Mouse (Mus musculus) kidney, embryonic 15.5 days (tissue): ENCODE results near the gene Vtcn1. TPM values are rescaled to one million over a fixed set of nuclear protein-coding genes. Genes with fewer than 3 reads are reported as not detected.

Experiments used
- ATAC-seq: fragments of 200-750 bp; cut with Nextera tagmentation; replicated peaks from 2 replicates; pipeline ENCODE4 v1.8.0; 2017; ENCODE audit warnings: moderate TSS enrichment; ENCODE audit not compliant: low FRiP score
- H3K27ac ChIP-seq: fragments of 300-500 bp; sonication (generic); 2 replicates; pipeline ENCODE4 v1.5.1; 2015; ENCODE audit warnings: mild to moderate bottlenecking, inconsistent platforms
- H3K27me3 ChIP-seq: fragments of 300-500 bp; sonication (generic); 2 replicates; pipeline ENCODE4 v1.6.1; 2015; ENCODE audit warnings: inconsistent platforms
- H3K36me3 ChIP-seq: fragments of 300-500 bp; sonication (generic); 2 replicates; pipeline ENCODE4 v1.6.1; 2015; ENCODE audit warnings: inconsistent platforms
- H3K4me1 ChIP-seq: fragments of 300-500 bp; sonication (generic); 2 replicates; pipeline ENCODE4 v1.6.1; 2015; ENCODE audit warnings: inconsistent platforms
- H3K4me2 ChIP-seq: fragments of 300-500 bp; sonication (generic); 2 replicates; pipeline ENCODE4 v1.6.1; 2015; ENCODE audit warnings: moderate library complexity, mild to moderate bottlenecking, inconsistent platforms
- H3K4me3 ChIP-seq: fragments of 300-500 bp; sonication (generic); replicated peaks from 2 replicates; pipeline ENCODE4 v1.5.1; 2015; ENCODE audit warnings: mild to moderate bottlenecking, inconsistent platforms
- H3K9ac ChIP-seq: fragments of 300-500 bp; sonication (generic); 2 replicates; pipeline ENCODE4 v1.6.1; 2015; ENCODE audit warnings: mild to moderate bottlenecking, inconsistent platforms
- H3K9me3 ChIP-seq: fragments of 300-500 bp; sonication (generic); replicated peaks from 2 replicates; pipeline ENCODE4 v1.6.1; 2016; ENCODE audit warnings: inconsistent platforms
- WGBS: fragments of 180-500 bp; shearing (Covaris S2); methylation state at CpG from one replicate; pipeline ENCODE4 v1.1.7; 2015; ENCODE audit warnings: mixed read lengths; 5-methylcytosine and 5-hydroxymethylcytosine counted together
- polyA plus RNA-seq: library from polyadenylated mRNA; unstranded; fragments of >200 nt; fragmentation: Nextera tagmentation; extraction: Ambion mirVana; gene quantifications from 2 replicates; pipeline ENCODE4 v1.2.1, GENCODE M21; 2015

The Vtcn1 gene
- 0.25 and 0.32 TPM in 2 replicates for polyA plus RNA-seq

DNA sequence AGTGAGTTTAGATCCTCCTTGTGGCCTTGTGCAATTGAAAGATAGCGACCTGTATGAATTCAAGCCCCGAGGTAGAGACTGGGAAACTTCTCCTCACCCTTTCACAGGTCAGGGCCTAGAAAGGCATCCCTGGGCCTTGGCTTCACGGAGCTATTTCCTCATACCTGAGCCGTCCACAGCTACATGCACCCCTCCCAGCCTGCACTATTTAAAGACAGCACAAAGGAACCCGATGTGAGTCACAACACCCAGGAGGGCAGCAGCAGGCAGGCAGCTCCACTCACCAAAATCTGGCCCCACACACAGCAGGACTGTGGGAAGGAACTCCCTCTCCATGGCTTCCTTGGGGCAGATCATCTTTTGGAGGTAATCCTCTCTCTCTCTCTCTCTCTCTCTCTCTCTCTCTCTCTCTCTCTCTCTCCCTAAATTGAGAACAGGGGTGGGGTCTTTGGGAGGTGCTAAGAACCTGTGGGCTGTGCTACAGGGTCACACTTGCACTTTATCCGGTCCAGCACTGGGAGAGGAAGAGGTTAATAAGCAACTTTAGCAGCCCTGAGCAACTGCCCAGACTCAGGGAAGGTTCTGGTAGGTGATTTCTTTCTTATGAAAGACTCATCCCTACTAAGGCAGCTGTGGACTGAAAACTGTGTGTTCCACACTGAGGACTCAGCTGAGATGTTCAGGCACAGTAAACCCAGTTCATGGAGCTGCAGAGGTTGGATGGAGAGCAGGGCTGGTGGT is at the start of gene Vtcn1:
TSS of gene Vtcn1 (plus strand) at position 235 of the 741 bp plus-strand sequence.
- ATAC-seq: no peak; the same call in 1 of the 2 replicates
- Histone ChIP-seq H3K36me3 (no peaks in the 10 kb centered on the region), H3K9me3 (no peaks in the 10 kb centered on the region), H3K9ac (no peak within 1 kb of the TSS), H3K4me3 (no peak within 1 kb of the TSS), H3K27me3 (peaks cover 9% of the 10 kb centered on the region; the same call in 1 of the 2 replicates), H3K27ac (no peak within 1 kb of the TSS), H3K4me1 (peaks cover 26% of the 10 kb centered on the region), H3K4me2 (no peak within 1 kb of the TSS)
- 45% methylated on average over 6 of the region's 6 CpGs for WGBS

DNA sequence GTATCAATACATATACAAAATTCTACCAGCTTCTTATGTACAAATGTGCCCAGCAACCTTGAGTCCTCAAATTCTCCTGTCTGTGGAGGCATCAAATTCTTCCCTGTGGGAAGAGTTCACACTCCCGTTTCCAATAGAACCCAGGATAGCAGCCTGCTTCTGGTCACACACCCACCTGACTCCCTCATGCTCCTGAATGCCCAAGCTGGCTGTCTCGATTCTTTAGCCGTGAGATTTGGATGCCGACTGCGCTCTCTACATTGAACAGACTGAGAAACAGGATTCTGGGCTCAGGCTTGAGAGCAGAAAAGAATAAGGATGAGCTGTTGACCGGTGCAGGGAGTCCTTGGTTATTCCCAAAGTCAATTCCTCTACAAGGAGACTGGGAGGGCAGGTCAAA is 48.3 kb upstream of the Vtcn1 start:
- H3K4me2 ChIP-seq: no peak overlapping the region
- H3K9ac ChIP-seq: no peak overlapping the region
- no peaks in the 10 kb centered on the region for H3K9me3 ChIP-seq
- H3K4me1 ChIP-seq: peaks cover 4% of the 10 kb centered on the region; the same call in 1 of the 2 replicates
- no peak overlapping the region for H3K4me3 ChIP-seq
- ATAC-seq: no peak
- no peak overlapping the region for H3K27ac ChIP-seq
- no peaks in the 10 kb centered on the region for H3K36me3 ChIP-seq
- peaks cover 6% of the 10 kb centered on the region for H3K27me3 ChIP-seq
- 89% methylated on average over 6 of the region's 6 CpGs for WGBS

DNA sequence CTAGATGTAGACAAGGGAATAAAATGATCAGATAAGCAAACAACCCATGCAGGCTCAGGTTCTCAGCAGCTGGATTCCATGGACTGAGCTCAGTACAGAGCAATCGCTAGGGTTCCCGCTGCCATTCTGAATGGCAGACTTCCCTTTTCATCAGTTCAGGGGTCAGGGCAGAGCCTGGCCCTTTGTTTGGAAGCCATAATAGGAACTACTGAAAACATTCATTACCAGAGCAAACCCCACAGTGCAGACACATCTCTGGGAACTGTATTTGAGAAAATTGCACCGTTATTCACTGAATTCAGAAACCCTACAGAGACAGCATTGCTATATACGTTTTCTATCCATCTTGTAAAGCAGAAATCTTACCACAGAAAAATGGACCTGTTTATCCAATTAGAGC is 47.7 kb upstream of the Vtcn1 start:
- Histone ChIP-seq H3K9me3 (no peaks in the 10 kb centered on the region), H3K27me3 (peaks cover 6% of the 10 kb centered on the region), H3K27ac (no peak overlapping the region), H3K36me3 (no peaks in the 10 kb centered on the region), H3K9ac (no peak overlapping the region), H3K4me2 (no peak overlapping the region), H3K4me3 (no peak overlapping the region), H3K4me1 (peaks cover 4% of the 10 kb centered on the region; the same call in 1 of the 2 replicates)
- no peak for ATAC-seq
- 82% methylated on average over 4 of the region's 4 CpGs for WGBS

DNA sequence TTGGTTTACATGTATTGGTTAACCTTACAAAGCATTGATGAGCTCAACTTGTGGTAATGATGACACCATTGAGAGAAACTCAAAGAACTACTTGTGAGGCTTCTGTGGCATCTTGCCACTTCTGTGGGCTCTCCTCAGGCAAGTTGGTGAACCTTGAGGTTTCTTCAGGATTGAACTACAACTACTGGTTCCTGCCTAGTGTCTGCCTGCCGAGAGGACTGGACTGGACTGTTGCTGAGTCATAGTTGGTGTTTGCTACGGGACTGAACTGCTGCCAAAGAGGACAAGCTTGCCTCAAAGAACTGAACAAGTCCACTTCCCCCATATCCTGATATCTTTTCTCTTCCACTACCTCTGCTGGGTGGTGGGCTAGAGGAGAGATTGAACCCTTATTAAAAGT is 39.2 kb upstream of the Vtcn1 start:
- H3K36me3 ChIP-seq: no peaks in the 10 kb centered on the region
- 70% methylated on average over 2 of the region's 2 CpGs for WGBS
- ATAC-seq: no peak

DNA sequence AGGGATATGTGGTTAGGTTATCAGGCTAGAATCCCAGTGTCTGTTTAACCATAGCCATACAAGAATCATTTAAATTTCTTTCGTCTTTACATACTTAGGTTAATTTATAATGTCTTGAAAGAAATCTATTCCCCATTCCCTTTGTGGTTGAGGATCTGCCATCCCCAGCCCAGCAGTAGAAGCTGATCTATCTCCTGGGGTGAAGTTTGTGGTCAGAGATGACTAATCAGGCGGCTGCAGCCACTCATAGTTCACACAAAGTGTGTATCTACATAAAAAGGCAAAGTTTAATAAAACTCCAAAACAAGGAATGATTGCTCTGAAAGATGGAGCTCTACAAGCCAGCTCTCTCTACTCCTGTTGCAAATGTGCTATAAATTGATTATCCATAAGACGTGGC is 33.6 kb upstream of the Vtcn1 start:
- 64% methylated on average over 3 of the region's 3 CpGs for WGBS
- no peak overlapping the region for H3K27ac ChIP-seq
- H3K4me1 ChIP-seq: peaks cover 3% of the 10 kb centered on the region; the same call in 1 of the 2 replicates
- no peaks in the 10 kb centered on the region for H3K36me3 ChIP-seq
- no peak overlapping the region for H3K4me3 ChIP-seq
- no peak for ATAC-seq
- no peak overlapping the region for H3K4me2 ChIP-seq
- H3K9ac ChIP-seq: no peak overlapping the region
- no peaks in the 10 kb centered on the region for H3K9me3 ChIP-seq
- no peaks in the 10 kb centered on the region for H3K27me3 ChIP-seq

More for the DNA sequence above, 39.2 kb upstream of the Vtcn1 start:
- Histone ChIP-seq H3K9me3 (no peaks in the 10 kb centered on the region), H3K4me1 (no peaks in the 10 kb centered on the region), H3K27me3 (no peaks in the 10 kb centered on the region), H3K4me2 (no peak overlapping the region), H3K27ac (no peak overlapping the region), H3K9ac (no peak overlapping the region), H3K4me3 (no peak overlapping the region)

DNA sequence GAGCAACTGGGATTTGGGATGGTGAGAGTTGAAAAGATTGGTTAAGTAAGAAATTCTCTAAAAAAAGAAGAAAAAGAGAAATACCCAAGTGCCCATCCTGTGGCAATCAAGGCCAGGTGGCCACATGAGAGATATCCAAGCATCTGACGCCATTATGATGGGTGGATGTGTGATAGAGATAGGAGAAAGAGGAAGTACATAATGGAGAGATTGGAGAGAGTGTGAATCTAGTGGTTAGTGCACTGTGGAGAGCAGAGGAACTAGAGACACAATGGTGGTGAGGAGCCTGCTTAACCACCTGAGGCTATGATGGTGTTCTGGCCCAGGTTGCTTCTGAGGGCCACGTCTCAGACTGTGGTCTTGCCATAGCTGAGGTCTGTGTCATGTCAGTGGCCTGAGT is 31.9 kb upstream of the Vtcn1 start:
- 95% methylated on average over 2 of the region's 2 CpGs for WGBS
- no peak for ATAC-seq
- H3K36me3 ChIP-seq: no peaks in the 10 kb centered on the region

DNA sequence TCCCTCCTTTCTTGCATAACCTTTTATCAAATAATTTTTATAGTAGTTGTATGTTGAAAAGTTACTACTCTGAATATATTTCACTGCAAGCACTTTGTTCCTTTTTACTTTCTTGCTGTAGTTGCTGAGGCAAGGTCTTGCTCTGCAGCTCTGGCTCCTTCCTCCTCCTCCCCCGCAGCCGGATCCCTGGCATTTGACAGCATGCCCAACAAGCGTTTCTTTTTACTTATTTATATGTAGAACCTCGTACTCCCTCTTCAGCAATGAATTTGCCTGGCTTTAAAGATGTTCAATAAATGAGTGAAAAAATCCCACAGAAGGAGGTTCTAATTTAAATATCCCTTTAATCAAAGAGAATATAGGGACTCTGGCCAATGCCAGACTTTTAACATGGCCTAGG is 28.7 kb upstream of the Vtcn1 start:
- H3K27ac ChIP-seq: no peak overlapping the region
- WGBS: 28% methylated on average over 4 of the region's 4 CpGs
- H3K9ac ChIP-seq: no peak overlapping the region
- no peak overlapping the region for H3K4me2 ChIP-seq
- no peaks in the 10 kb centered on the region for H3K36me3 ChIP-seq
- peaks cover 3% of the 10 kb centered on the region; the same call in 1 of the 2 replicates for H3K4me1 ChIP-seq
- H3K27me3 ChIP-seq: no peaks in the 10 kb centered on the region
- no peak overlapping the region for H3K4me3 ChIP-seq
- no peak for ATAC-seq
- H3K9me3 ChIP-seq: no peaks in the 10 kb centered on the region

More for the DNA sequence above, 31.9 kb upstream of the Vtcn1 start:
- no peak overlapping the region for H3K27ac ChIP-seq
- H3K4me2 ChIP-seq: no peak overlapping the region
- H3K27me3 ChIP-seq: no peaks in the 10 kb centered on the region
- peaks cover 3% of the 10 kb centered on the region; the same call in 1 of the 2 replicates for H3K4me1 ChIP-seq
- no peaks in the 10 kb centered on the region for H3K9me3 ChIP-seq
- H3K9ac ChIP-seq: no peak overlapping the region
- H3K4me3 ChIP-seq: no peak overlapping the region

DNA sequence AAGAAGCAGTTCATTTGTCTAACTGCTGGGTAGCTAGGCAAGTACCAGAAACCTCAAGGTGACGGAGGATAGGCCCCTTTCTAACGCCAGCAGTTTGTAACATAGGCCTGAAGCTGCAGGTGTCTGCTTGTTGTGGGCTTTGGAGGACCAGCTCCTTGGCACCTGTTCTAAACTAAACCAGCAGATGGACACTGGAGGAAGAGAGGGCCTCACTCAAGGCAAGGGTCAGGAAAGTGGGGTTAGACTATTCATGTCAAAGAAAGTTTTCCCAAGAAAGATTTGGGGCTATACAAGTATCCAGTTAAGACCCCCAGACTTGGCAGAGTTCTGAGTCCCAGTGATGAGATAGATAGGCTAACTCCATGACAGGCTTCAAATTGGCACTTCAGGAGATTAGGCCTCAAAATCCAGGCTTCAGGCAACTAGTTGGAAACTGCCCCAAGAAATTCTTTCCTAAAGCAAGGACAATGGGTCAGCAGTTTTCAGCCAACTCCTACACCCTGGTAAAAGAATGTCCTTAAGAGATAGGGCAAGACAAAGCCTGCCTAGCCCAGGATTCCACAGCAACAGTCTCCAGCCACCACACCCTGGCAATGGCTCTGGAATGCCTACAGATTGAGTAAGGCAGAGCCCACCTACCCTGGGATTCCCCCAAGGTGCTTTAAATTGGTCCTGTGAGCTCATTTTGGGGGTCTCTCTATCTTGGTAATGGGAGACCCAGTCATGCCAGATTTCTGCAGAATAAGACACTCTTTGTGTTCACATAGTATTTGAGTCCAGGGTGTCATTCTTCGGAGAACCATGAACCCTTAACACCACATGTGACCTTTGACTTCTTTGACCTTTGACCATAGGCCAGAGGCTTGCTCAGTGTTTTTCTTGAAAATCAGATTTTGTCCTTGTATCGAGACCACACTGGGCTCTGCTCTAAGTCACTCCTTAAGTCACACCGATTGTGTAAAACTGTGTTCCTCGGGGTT is 27.8 kb upstream of the Vtcn1 start:
- Histone ChIP-seq H3K4me2 (no peak overlapping the region), H3K27ac (no peak overlapping the region), H3K9me3 (no peaks in the 10 kb centered on the region), H3K36me3 (no peaks in the 10 kb centered on the region), H3K4me3 (no peak overlapping the region), H3K27me3 (no peaks in the 10 kb centered on the region), H3K9ac (no peak overlapping the region), H3K4me1 (peaks cover 3% of the 10 kb centered on the region; the same call in 1 of the 2 replicates)
- no peak for ATAC-seq
- 83% methylated on average over 6 of the region's 6 CpGs for WGBS

DNA sequence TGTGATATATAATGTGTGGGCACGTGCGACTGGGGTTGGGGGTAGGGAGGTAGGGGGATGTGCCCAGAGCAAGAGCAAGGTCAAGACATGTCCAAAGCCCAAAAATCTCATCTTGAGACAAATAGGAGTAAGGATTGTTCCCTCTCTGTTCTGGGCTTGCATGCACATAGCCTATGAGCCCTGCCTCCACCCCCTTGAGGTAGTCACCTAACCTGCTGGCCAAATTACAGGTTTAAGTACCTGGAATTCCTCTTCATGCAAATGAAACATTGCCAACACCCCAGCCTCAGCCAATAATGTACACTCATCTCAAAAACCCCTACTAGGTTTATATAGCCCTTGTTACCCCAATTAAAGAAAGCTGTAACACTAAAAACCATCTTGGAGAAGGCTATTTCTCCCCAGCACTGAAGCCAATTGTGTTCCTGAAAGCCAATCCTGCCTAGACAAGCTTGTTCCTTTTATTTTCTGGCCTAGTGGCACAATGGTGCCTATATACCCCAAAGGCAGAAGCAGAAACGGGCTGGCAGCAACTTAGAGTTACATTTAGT is 26.3 kb upstream of the Vtcn1 start:
- no peak overlapping the region for H3K9ac ChIP-seq

DNA sequence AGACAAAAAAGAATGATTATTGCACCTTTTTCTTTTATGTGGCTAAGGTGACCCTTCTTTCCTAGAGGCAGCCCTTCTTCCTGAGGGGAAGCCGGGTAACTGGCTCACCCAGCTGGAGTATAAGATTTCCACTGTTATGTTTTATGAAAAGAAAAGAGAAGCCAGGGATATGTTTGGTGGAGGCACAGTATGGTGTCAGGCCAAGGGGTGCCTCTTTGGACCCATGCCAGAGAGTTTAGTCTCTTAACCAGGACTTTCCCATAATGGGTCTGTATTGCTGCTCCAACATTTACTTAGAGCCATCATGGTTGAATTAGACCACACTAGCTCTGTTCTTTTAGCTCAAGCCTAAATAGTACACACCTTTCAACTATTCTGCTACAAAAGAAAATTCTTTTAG is 20.3 kb upstream of the Vtcn1 start:
- no peak for ATAC-seq
- no peak overlapping the region for H3K4me3 ChIP-seq
- 77% methylated on average over 1 of the region's 1 CpGs for WGBS

More for the DNA sequence above, 26.3 kb upstream of the Vtcn1 start:
- H3K4me2 ChIP-seq: no peak overlapping the region
- no peak overlapping the region for H3K4me3 ChIP-seq
- WGBS: 84% methylated on average over 3 of the region's 3 CpGs
- H3K27ac ChIP-seq: no peak overlapping the region
- no peaks in the 10 kb centered on the region for H3K27me3 ChIP-seq
- ATAC-seq: no peak
- no peaks in the 10 kb centered on the region for H3K4me1 ChIP-seq
- no peaks in the 10 kb centered on the region for H3K36me3 ChIP-seq
- no peaks in the 10 kb centered on the region for H3K9me3 ChIP-seq

DNA sequence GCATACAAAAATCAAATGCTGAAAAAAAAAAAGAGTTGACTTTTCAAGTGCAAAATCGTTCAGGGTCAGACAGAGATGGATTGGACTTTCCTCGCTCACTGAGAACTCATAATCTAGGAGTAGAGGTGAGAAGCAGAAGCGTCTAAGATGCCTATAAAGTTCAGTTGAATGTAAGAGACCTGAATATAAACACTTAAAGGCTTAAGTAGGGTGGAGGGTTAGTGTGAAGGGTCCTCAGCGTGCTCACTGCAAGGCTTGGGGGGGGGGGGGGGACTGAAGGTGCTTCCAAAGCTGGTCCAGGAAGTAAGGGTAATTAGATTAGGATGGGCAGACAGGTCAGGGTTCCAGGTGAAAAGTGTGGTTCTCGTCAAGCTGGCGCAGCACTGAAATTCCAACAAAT is 19.3 kb upstream of the Vtcn1 start:
- Histone ChIP-seq H3K4me2 (no peak overlapping the region), H3K27ac (no peak overlapping the region), H3K27me3 (no peaks in the 10 kb centered on the region), H3K36me3 (no peaks in the 10 kb centered on the region), H3K4me1 (peaks cover 6% of the 10 kb centered on the region; the same call in 1 of the 2 replicates), H3K9ac (no peak overlapping the region), H3K4me3 (no peak overlapping the region), H3K9me3 (no peaks in the 10 kb centered on the region)
- ATAC-seq: no peak
- 70% methylated on average over 6 of the region's 6 CpGs for WGBS

More for the DNA sequence above, 20.3 kb upstream of the Vtcn1 start:
- H3K4me1 ChIP-seq: no peaks in the 10 kb centered on the region
- H3K27me3 ChIP-seq: no peaks in the 10 kb centered on the region
- no peaks in the 10 kb centered on the region for H3K9me3 ChIP-seq
- H3K4me2 ChIP-seq: no peak overlapping the region
- H3K9ac ChIP-seq: no peak overlapping the region
- no peaks in the 10 kb centered on the region for H3K36me3 ChIP-seq
- H3K27ac ChIP-seq: no peak overlapping the region
